Mouse (Mus musculus) bone marrow, adult 2 months (tissue): ENCODE measurements around the gene Ndst4. TPM values are rescaled to one million over a fixed set of nuclear protein-coding genes. Genes with fewer than 3 reads are reported as not detected.

ENCODE experiments used
- H3K27ac ChIP-seq: fragments of 200-500 bp; 2 replicates; pipeline ENCODE4 v1.5.1; 2012; ENCODE audit warnings: low read depth, mild to moderate bottlenecking, control low read depth, inconsistent platforms, low read length; ENCODE audit not compliant: control insufficient read depth, poor library complexity, insufficient read depth
- H3K4me1 ChIP-seq: fragments of 200-500 bp; 2 replicates; pipeline ENCODE4 v1.6.1; 2011; ENCODE audit warnings: low read length; ENCODE audit not compliant: control insufficient read depth, insufficient read depth
- H3K4me3 ChIP-seq: fragments of 200-500 bp; replicated peaks from 2 replicates; pipeline ENCODE3; 2011; ENCODE audit warnings: mild to moderate bottlenecking, low read depth, low read length, control low read depth; ENCODE audit not compliant: control insufficient read depth
- CTCF ChIP-seq: fragments of 200-500 bp; IDR thresholded peaks from 2 replicates; pipeline ENCODE4 v1.5.1; 2011; ENCODE audit warnings: low read length, control low read depth; ENCODE audit not compliant: control insufficient read depth, insufficient read depth
- POLR2A ChIP-seq: fragments of 200-500 bp; IDR thresholded peaks from 2 replicates; pipeline ENCODE4 v1.6.1; 2011; ENCODE audit warnings: low read depth, mild to moderate bottlenecking, control low read depth, low read length, borderline replicate concordance; ENCODE audit not compliant: control insufficient read depth
- WGBS: fragments of 180-500 bp; shearing (Covaris S2); methylation state at CpG from one replicate; pipeline ENCODE4 v1.1.7; 2018; 5-methylcytosine and 5-hydroxymethylcytosine counted together
- polyA plus RNA-seq: library from polyadenylated mRNA; stranded (reverse); fragments of >200 nt; gene quantifications from 2 replicates; pipeline ENCODE4 v1.2.4, GENCODE M21; 2011; ENCODE audit warnings: low replicate concordance; ENCODE audit not compliant: missing spikeins, insufficient read depth, insufficient read length

Ndst4 gene
- polyA plus RNA-seq, 1 experiment = not detected

- 84% methylated on average over 1 of the region's 1 CpGs for WGBS
- TF ChIP-seq CTCF = no peak
- TF ChIP-seq POLR2A = no peak
- no peaks in the 10 kb centered on the region for H3K4me1 ChIP-seq
- H3K27ac ChIP-seq = no peak overlapping the region
- H3K4me3 ChIP-seq = no peak overlapping the region
Measured at GRCm38 (mm10) chr3:125684583-125684982, 280.7 kb downstream of the Ndst4 start.

GRCm38 (mm10) chr3:125687601-125688000 is 283.7 kb downstream of the Ndst4 start:
- H3K4me1 ChIP-seq = no peaks in the 10 kb centered on the region
- no peak for TF ChIP-seq POLR2A
- no peak for TF ChIP-seq CTCF
- no peak overlapping the region for H3K4me3 ChIP-seq
- 49% methylated on average over 2 of the region's 2 CpGs for WGBS
- no peak overlapping the region for H3K27ac ChIP-seq

GRCm38 (mm10) chr3:125690948-125691347 is 287.1 kb downstream of the Ndst4 start:
- Histone ChIP-seq H3K27ac (no peak overlapping the region), H3K4me1 (no peaks in the 10 kb centered on the region), H3K4me3 (no peak overlapping the region)
- WGBS = 78% methylated on average over 1 of the region's 1 CpGs
- TF ChIP-seq CTCF (no peak), POLR2A (no peak)

GRCm38 (mm10) chr3:125722953-125723352 is 319.1 kb downstream of the Ndst4 start:
- Histone ChIP-seq H3K4me3 (no peak overlapping the region), H3K27ac (no peak overlapping the region), H3K4me1 (no peaks in the 10 kb centered on the region)
- 65% methylated on average over 2 of the region's 2 CpGs for WGBS
- no peak for TF ChIP-seq CTCF

- TF ChIP-seq CTCF = no peak
- no peak for TF ChIP-seq POLR2A
- Histone ChIP-seq H3K4me1 (no peaks in the 10 kb centered on the region), H3K27ac (no peak overlapping the region), H3K4me3 (no peak overlapping the region)
- 66% methylated on average over 2 of the region's 2 CpGs for WGBS
Measured at GRCm38 (mm10) chr3:125734945-125735344, 331.1 kb downstream of the Ndst4 start.

- Histone ChIP-seq H3K4me1 (no peaks in the 10 kb centered on the region), H3K27ac (no peak overlapping the region), H3K4me3 (no peak overlapping the region)
- TF ChIP-seq CTCF (no peak), POLR2A (no peak)
- WGBS = 55% methylated on average over 3 of the region's 3 CpGs
Measured at GRCm38 (mm10) chr3:125744468-125745141, 340.7 kb downstream of the Ndst4 start.

- TF ChIP-seq POLR2A (no peak), CTCF (no peak)
- Histone ChIP-seq H3K4me1 (no peaks in the 10 kb centered on the region), H3K4me3 (no peak overlapping the region), H3K27ac (no peak overlapping the region)
- 57% methylated on average over 3 of the region's 3 CpGs for WGBS
Measured at GRCm38 (mm10) chr3:125745142-125745496, 341.2 kb downstream of the Ndst4 start.

- no peak for TF ChIP-seq CTCF
- no peak for TF ChIP-seq POLR2A
- H3K27ac ChIP-seq = no peak overlapping the region
- WGBS = 73% methylated on average over 3 of the region's 3 CpGs
Measured at GRCm38 (mm10) chr3:125746367-125746766, 342.5 kb downstream of the Ndst4 start.

GRCm38 (mm10) chr3:125756911-125757310 is 353.0 kb downstream of the Ndst4 start:
- TF ChIP-seq CTCF (no peak), POLR2A (no peak)
- WGBS = 24% methylated on average over 1 of the region's 1 CpGs
- no peaks in the 10 kb centered on the region for H3K4me1 ChIP-seq
- H3K27ac ChIP-seq = no peak overlapping the region
- H3K4me3 ChIP-seq = no peak overlapping the region

More at GRCm38 (mm10) chr3:125746367-125746766, 342.5 kb downstream of the Ndst4 start:
- Histone ChIP-seq H3K4me3 (no peak overlapping the region), H3K4me1 (no peaks in the 10 kb centered on the region)
